Mouse (Mus musculus): ENCODE results near the gene Slc29a2. TPM values are rescaled to one million over a fixed set of nuclear protein-coding genes. Genes with fewer than 3 reads are reported as not detected.

Slc29a2 gene
- not detected for polyA plus RNA-seq (2014; fragmentation: Illumina TruSeq; extraction: RNeasy Lipid Tissue Mini Kit (QIAGEN cat#74804); ENCODE audit: low read depth, low replicate concordance)

GRCm38 (mm10) chr19:5023621-5024479 lies at the start of gene Slc29a2:
Gene Slc29a2 (plus strand): TSS chr19:5023860.

GRCm38 (mm10) chr19:4990256-4990625 lies 33.4 kb upstream of the Slc29a2 start, which contains the start of gene Npas4:
Gene Npas4 (minus strand): TSS chr19:4990316.

GRCm38 (mm10) chr19:5038709-5039156 lies 15.1 kb downstream of the Slc29a2 start, which contains the start of the genes B4gat1 and AC124502.3:
Gene B4gat1 (plus strand): TSS chr19:5038826.
Gene AC124502.3 (plus strand): TSS chr19:5038891.

GRCm38 (mm10) chr19:5040862-5041523 lies 17.3 kb downstream of the Slc29a2 start, which contains the start of gene Brms1:
Gene Brms1 (plus strand): TSS chr19:5041354.

GRCm38 (mm10) chr19:5050047-5050905 lies 26.6 kb downstream of the Slc29a2 start, which contains the start of gene Rin1:
Gene Rin1 (plus strand): TSS chr19:5050481.

GRCm38 (mm10) chr19:5067867-5068569 lies 44.4 kb downstream of the Slc29a2 start, which contains the start of gene Cd248:
Gene Cd248 (plus strand): TSS chr19:5068078.

Other genes starting within 250 kb of the Slc29a2 start
- 18.8 TPM for gene Rbm4, start 230.0 kb upstream of the Slc29a2 start, polyA plus RNA-seq (2014; fragmentation: Illumina TruSeq; extraction: RNeasy Lipid Tissue Mini Kit (QIAGEN cat#74804); ENCODE audit: low read depth, low replicate concordance)
- gene Gm21992, start 212.2 kb upstream of the Slc29a2 start, polyA plus RNA-seq (2014; fragmentation: Illumina TruSeq; extraction: RNeasy Lipid Tissue Mini Kit (QIAGEN cat#74804); ENCODE audit: low read depth, low replicate concordance): 6.3 TPM
- 7.5 TPM for gene Rbm14, start 212.2 kb upstream of the Slc29a2 start, polyA plus RNA-seq (2014; fragmentation: Illumina TruSeq; extraction: RNeasy Lipid Tissue Mini Kit (QIAGEN cat#74804); ENCODE audit: low read depth, low replicate concordance)
- gene Ccs, start 184.5 kb upstream of the Slc29a2 start, polyA plus RNA-seq (2014; fragmentation: Illumina TruSeq; extraction: RNeasy Lipid Tissue Mini Kit (QIAGEN cat#74804); ENCODE audit: low read depth, low replicate concordance): 1.9 TPM
- 0.32 TPM for gene Ccdc87, start 184.5 kb upstream of the Slc29a2 start, polyA plus RNA-seq (2014; fragmentation: Illumina TruSeq; extraction: RNeasy Lipid Tissue Mini Kit (QIAGEN cat#74804); ENCODE audit: low read depth, low replicate concordance)
- 10.3 TPM for gene Ctsf, start 168.7 kb upstream of the Slc29a2 start, polyA plus RNA-seq (2014; fragmentation: Illumina TruSeq; extraction: RNeasy Lipid Tissue Mini Kit (QIAGEN cat#74804); ENCODE audit: low read depth, low replicate concordance)
- not detected for gene Actn3, start 146.0 kb upstream of the Slc29a2 start, polyA plus RNA-seq (2014; fragmentation: Illumina TruSeq; extraction: RNeasy Lipid Tissue Mini Kit (QIAGEN cat#74804); ENCODE audit: low read depth, low replicate concordance)
- gene Zdhhc24, start 145.2 kb upstream of the Slc29a2 start, polyA plus RNA-seq (2014; fragmentation: Illumina TruSeq; extraction: RNeasy Lipid Tissue Mini Kit (QIAGEN cat#74804); ENCODE audit: low read depth, low replicate concordance): 23.1 TPM
- gene Bbs1, start 117.2 kb upstream of the Slc29a2 start, polyA plus RNA-seq (2014; fragmentation: Illumina TruSeq; extraction: RNeasy Lipid Tissue Mini Kit (QIAGEN cat#74804); ENCODE audit: low read depth, low replicate concordance): 2.1 TPM
- gene Dpp3, start 95.6 kb upstream of the Slc29a2 start, polyA plus RNA-seq (2014; fragmentation: Illumina TruSeq; extraction: RNeasy Lipid Tissue Mini Kit (QIAGEN cat#74804); ENCODE audit: low read depth, low replicate concordance): 5.8 TPM
- 0.85 TPM for gene Peli3, start 80.7 kb upstream of the Slc29a2 start, polyA plus RNA-seq (2014; fragmentation: Illumina TruSeq; extraction: RNeasy Lipid Tissue Mini Kit (QIAGEN cat#74804); ENCODE audit: low read depth, low replicate concordance)
- 16.4 TPM for gene Mrpl11, start 61.7 kb upstream of the Slc29a2 start, polyA plus RNA-seq (2014; fragmentation: Illumina TruSeq; extraction: RNeasy Lipid Tissue Mini Kit (QIAGEN cat#74804); ENCODE audit: low read depth, low replicate concordance)
- gene Npas4, start 33.5 kb upstream of the Slc29a2 start, polyA plus RNA-seq (2014; fragmentation: Illumina TruSeq; extraction: RNeasy Lipid Tissue Mini Kit (QIAGEN cat#74804); ENCODE audit: low read depth, low replicate concordance): 0.16 TPM
- 10.9 TPM for gene B4gat1, start 15.0 kb downstream of the Slc29a2 start, polyA plus RNA-seq (2014; fragmentation: Illumina TruSeq; extraction: RNeasy Lipid Tissue Mini Kit (QIAGEN cat#74804); ENCODE audit: low read depth, low replicate concordance)
- 0.32 TPM for gene AC124502.3, start 15.0 kb downstream of the Slc29a2 start, polyA plus RNA-seq (2014; fragmentation: Illumina TruSeq; extraction: RNeasy Lipid Tissue Mini Kit (QIAGEN cat#74804); ENCODE audit: low read depth, low replicate concordance)
- 1.1 TPM for gene Brms1, start 17.5 kb downstream of the Slc29a2 start, polyA plus RNA-seq (2014; fragmentation: Illumina TruSeq; extraction: RNeasy Lipid Tissue Mini Kit (QIAGEN cat#74804); ENCODE audit: low read depth, low replicate concordance)
- gene Rin1, start 26.6 kb downstream of the Slc29a2 start, polyA plus RNA-seq (2014; fragmentation: Illumina TruSeq; extraction: RNeasy Lipid Tissue Mini Kit (QIAGEN cat#74804); ENCODE audit: low read depth, low replicate concordance): 0.66 TPM
- 0.32 TPM for gene Cd248, start 44.2 kb downstream of the Slc29a2 start, polyA plus RNA-seq (2014; fragmentation: Illumina TruSeq; extraction: RNeasy Lipid Tissue Mini Kit (QIAGEN cat#74804); ENCODE audit: low read depth, low replicate concordance)
- not detected for gene Tmem151a, start 61.7 kb downstream of the Slc29a2 start, polyA plus RNA-seq (2014; fragmentation: Illumina TruSeq; extraction: RNeasy Lipid Tissue Mini Kit (QIAGEN cat#74804); ENCODE audit: low read depth, low replicate concordance)
- gene Yif1a, start 64.7 kb downstream of the Slc29a2 start, polyA plus RNA-seq (2014; fragmentation: Illumina TruSeq; extraction: RNeasy Lipid Tissue Mini Kit (QIAGEN cat#74804); ENCODE audit: low read depth, low replicate concordance): 17.9 TPM
- not detected for gene Cnih2, start 74.7 kb downstream of the Slc29a2 start, polyA plus RNA-seq (2014; fragmentation: Illumina TruSeq; extraction: RNeasy Lipid Tissue Mini Kit (QIAGEN cat#74804); ENCODE audit: low read depth, low replicate concordance)
- 2.5 TPM for gene Rab1b, start 83.2 kb downstream of the Slc29a2 start, polyA plus RNA-seq (2014; fragmentation: Illumina TruSeq; extraction: RNeasy Lipid Tissue Mini Kit (QIAGEN cat#74804); ENCODE audit: low read depth, low replicate concordance)
- 0.25 TPM for gene Klc2, start 94.7 kb downstream of the Slc29a2 start, polyA plus RNA-seq (2014; fragmentation: Illumina TruSeq; extraction: RNeasy Lipid Tissue Mini Kit (QIAGEN cat#74804); ENCODE audit: low read depth, low replicate concordance)
- gene Pacs1, start 249.3 kb downstream of the Slc29a2 start, polyA plus RNA-seq (2014; fragmentation: Illumina TruSeq; extraction: RNeasy Lipid Tissue Mini Kit (QIAGEN cat#74804); ENCODE audit: low read depth, low replicate concordance): 3.0 TPM